Mouse (Mus musculus) myocyte (in vitro differentiated cells): Measurements from ENCODE around the gene Rab17.

Source experiments
- POLR2AphosphoS2 ChIP-seq: IDR thresholded peaks from one replicate; pipeline ENCODE4 v1.6.1; 2011; ENCODE audit warnings: low read depth, control low read depth; ENCODE audit not compliant: insufficient read length
- TCF12 ChIP-seq: IDR thresholded peaks from one replicate; pipeline ENCODE4 v1.6.1; 2011; ENCODE audit warnings: mild to moderate bottlenecking, control low read depth; ENCODE audit not compliant: poor library complexity, insufficient read depth, severe bottlenecking

GRCm38 (mm10) chr1:91008746-91009145, 39.3 kb upstream of the Rab17 start:
- TF ChIP-seq TCF12 (no peak), POLR2AphosphoS2 (no peak)
